Mouse (Mus musculus) thymus, adult 18-20 months (tissue): ENCODE results near the gene Ubtf.
"Not testable (repeated sequence)": the region's sequence is repeated elsewhere in the genome, so short reads cannot be mapped to it uniquely, and the experiment has no call there.

Source experiments
- DNase-seq, 2 experiments: peaks; one replicate each; pipeline ENCODE4 v3.0.0; 2022; ENCODE audit warnings: mixed read lengths in 2 of 2

The Ubtf gene

DNA sequence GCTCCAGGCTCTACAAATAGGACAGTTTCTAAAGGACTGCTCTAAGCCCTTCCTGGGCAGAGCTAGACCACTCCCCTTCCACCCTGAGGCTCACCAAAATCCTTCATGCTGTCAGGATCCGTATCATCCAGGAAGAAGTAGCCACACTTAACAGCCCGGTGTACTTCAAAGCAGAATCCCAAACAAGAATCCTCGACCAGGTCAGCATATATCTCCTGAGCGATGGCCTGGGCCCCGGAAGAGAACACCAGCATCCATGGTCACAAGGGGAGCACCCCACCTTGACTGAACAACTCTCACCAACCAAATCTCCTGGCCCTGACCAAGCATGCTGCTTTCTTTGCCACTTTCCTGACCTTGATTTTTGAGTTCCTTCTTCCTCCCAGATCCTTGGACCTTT is 25.1 kb downstream of the Ubtf start:
- DNase-seq = no peak

DNA sequence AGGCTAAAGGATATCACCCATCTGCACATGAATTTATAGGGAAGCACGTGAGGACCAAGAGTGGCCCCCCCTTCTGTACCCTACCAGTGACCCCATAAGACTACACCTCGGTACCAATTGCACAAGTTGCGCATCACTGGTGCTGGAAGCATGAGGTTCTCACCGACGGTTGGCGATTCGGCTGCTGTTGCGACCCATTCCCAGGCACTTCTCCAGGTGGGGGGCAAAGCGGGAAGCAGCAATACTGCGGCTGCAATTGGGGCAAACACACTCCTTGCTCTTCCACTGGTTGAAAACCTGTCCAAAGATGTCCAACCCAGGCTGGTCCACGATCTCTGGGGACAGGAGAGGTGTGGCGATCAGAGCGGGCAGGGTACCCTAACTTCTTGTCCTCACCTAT is 25.6 kb downstream of the Ubtf start:
- DNase-seq = no peak

DNA sequence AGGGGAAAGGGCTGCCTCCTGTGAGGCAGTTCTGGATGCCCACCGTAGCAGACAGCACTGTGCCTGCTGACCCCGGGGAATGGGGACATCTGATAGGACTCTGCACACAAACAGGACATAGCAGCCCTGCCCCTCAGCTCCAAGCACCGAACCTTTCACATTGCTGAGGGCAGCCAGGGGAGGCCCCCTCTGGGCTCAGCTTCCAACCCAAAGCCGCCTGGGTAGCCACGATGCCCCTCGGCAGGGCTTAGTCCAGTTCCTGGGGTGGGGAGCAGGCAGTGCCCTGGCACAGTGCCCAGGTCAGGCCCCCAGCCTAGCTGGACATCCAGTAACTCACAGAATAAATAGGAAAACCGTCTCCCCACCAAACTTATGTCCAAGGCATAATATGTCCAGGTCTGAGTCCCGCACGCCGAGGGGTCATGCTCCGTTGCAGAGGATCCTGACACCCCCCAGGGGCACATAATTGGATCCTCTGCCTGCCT is 28.4 kb downstream of the Ubtf start:
- DNase-seq = no peak

DNA sequence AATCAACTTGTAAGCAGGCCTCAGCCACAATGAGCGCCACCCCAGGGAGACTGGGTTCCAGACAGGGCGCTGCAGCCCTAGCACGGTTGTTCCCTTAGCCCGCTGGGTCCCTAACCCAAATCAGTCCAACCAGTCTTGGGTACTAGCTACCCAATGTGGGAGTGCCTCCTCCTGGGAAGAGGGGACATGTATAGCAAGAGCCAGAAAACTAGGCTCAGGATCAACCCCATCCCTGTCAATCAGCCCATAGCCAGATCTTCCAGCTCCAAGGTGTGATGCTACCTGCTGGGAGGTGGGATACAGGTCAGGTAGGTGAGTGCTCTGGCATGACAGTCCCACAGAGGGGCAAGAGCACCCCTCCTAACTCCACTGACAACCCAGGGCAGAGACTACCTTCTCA is 29.4 kb downstream of the Ubtf start:
- no peak for DNase-seq

DNA sequence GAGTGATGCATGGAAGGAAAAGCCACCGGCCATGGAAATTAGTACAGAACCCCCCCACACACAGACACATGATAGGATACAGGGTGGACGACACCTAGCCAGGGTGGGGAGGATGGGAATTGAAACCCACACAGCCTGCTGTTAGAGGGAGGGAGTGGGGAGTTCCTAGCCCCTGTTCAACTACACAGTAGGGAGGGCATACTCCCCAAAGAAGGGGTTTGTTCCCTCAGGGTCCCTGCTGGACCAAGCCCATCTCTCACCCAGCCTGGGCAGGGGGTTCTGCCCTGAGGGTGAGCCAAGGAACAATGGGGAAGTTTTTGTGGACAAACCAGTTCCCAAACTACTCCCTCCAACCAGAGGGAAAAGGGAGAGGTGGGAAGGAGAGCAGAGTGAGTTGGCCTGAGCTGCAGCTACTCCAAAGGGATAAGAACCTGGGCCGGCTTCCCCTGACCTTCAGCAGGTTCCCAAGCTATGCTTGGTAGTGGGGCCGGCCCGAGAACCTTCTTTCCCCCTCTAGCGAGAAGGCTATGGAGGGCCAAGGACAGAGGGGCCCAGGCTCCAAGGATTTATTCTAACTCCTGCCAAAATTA is 29.9 kb downstream of the Ubtf start:
- DNase-seq = no peak

DNA sequence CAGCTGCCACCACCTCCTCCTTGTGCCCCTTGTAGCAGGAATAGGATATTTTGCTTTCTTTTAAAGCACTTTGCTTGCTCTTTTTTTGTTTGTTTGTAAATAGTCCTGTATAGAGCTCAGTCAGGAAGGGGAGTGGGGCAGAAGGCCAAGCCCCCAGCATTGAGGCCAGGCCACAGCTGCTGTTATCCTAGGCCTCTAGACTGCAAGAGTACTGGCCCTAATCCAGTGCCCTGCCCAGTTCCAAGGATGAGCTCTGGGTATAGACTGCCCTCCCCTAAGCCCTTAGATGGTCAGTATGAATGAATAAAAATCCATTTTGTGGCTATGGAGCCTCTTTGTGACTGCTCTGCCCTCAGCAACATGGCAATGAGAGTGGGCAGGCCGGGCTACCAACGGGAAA is 30.6 kb downstream of the Ubtf start:
- DNase-seq = no peak

DNA sequence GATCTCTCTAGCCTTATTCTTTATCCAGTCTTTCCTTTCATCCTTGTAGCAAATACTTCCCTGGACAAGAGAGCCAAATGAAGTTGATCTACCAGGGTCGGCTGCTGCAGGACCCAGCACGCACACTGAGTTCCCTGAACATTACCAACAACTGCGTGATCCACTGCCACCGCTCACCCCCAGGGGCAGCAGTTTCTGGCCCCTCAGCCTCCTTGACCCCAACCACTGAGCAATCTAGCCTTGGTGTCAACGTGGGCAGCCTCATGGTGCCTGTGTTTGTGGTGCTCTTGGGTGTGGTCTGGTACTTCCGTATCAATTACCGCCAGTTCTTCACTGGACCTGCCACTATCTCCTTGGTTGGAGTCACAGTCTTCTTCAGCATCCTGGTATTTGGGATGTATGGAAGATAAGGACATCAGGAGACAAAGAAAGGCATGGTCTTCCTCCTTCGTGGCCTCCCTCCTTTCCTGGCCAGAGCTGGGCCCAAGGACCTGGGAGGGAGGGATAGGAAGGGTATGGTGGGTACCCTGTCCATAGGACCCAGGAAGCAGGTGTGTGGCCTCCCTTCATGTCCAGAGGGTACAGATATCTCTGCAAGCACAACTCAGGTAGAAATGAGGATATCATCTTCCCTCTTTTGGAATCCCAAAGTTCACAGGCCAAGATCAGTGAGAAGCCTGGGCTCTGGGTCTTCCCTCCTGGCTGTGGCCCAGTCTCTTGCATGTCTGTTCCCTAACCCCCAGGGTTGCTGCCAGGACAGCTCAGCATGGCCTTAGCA is 31.3 kb downstream of the Ubtf start:
- no peak for DNase-seq

DNA sequence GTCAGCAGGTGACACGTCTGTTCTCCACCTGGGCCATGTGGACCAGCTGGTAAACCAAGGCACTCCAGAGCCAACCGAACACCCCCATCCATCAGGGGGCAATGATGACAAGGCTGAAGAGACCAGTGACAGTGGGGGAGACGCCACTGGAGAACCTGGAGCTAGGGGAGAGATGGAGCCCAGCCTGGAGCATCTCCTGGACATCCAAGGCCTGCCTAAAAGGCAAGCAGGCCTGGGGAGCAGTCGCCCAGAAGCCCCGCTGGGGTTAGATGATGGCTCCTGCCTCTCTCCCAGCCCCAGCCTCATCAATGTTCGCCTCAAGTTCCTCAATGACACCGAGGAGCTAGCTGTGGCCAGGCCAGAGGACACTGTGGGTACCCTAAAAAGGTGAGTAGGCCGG is 32.1 kb downstream of the Ubtf start:
- DNase-seq = no peak

DNA sequence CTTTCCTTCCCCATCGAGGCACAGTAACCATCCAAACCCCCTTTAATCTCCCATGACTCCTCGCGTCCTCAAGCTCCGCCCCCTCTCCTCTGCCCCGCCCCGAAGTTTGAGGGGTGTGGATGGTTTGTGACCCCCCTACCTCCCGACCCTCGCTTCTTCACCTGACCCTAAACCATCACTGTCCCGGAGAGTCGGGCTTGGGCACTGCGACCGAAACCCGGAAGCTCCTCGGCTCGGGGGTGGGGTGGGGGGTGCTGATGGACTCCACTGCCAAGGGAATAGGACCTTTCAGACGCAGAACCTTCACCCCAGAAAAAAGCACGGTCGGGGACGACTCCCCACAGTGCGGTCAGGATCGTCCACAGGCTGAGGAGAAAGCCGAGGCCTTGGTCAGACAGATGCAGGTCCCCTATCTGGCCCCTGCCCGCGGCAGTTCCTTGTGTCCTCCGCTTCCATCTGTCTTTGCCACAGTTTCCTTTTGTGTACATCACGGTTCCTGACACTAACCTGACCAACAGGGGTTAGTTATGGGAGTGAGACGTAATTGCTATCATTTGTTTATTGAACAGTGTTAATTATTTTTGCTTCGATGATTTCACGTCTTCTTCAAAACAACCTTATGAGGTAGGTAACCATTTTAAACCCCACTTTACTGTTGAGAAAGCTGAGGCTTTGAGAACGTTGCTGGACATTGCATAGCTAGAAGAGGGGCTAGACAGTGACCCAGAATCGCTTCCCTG is 34.3 kb downstream of the Ubtf start:
- DNase-seq = peak in 1 of 2 experiments; percentile 53

DNA sequence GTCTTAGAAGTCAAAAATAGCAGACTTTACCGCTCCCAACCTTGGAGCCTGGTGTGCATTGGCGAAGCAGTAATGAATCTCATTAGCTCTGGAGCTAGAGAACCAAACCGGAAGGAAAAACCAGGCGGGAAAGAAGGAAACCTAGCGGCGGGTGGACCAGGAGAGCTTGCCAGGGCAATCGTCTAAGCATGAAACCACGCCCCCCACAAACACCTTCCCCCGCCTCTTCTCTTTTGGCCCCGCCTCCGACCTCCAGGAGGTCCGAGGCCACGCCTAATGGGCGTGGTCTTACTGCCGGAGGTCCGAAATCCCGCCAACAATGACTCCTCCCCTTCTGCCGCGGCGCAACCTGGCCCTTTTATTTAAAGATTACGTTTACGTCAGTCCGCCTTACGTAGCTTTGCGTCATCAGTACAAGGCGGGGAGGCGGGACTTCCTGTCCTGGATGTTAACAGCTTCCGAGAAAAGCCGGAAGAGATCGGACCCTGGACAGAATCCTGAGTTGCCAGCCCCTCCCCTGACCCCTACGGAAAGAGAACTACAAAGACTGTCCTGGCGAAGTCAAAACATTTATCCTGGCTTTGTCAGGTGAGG is 34.9 kb downstream of the Ubtf start, which contains the start of gene Tmub2:
Tmub2 (plus strand) TSS at position 431 of the 594 bp plus-strand sequence.
- peak; percentile 91 to 95 for DNase-seq

DNA sequence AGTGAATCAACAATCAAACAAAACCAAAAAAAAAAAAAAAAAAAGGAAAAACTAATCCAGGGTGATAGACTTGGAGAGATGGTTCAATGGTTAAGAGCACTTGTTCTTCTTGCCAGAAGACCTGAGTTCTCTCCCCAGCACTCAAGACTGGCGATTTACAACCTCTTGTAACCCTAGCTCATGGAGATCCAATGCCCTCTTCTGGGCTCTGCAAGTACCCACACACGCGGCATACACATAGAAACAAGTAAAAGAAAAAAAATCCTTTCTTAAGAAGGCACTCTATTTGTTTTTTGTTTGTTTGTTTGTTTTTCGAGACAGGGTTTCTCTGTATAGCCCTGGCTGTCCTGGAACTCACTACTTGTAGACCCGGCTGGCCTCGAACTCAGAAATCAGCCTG is 35.6 kb downstream of the Ubtf start:
- no peak for DNase-seq

DNA sequence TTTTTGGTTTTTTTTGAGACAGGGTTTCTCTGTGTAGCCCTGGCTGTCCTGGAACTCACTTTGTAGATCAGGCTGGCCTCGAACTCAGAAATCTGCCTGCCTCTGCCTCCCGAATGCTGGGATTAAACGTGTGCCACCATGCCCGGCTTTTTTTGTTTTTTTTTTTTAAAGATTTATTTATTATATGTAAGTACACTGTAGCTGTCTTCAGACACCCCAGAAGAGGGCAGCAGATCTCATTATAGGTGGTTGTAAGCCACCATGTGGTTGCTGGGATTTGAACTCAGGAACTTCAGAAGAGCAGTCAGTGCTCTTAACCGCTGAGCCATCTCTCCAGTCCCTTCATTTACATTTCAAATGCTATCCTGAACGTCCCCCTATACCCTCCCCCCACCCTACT is 39.3 kb downstream of the Ubtf start:
- not testable (repeated sequence) for DNase-seq

DNA sequence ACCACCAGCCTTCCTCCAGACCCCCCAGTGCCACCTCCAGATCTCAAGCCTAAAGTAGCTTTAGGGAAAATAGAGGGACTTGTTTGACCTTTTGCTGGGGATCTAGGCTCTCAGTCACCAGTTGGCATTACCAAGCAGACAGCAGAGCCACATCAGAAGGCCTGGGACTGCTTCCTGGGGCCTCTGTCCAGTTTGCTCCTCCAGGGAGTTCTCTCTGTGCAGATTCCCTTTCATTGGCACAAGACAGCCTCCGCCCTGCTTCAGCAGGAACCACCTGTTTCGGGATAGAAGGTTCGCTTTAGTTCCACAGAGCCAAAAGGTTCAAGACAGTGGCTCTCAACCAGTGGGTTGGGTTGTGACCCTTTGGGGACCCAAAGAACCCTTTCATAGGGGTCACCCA is 39.9 kb downstream of the Ubtf start:
- no peak for DNase-seq

DNA sequence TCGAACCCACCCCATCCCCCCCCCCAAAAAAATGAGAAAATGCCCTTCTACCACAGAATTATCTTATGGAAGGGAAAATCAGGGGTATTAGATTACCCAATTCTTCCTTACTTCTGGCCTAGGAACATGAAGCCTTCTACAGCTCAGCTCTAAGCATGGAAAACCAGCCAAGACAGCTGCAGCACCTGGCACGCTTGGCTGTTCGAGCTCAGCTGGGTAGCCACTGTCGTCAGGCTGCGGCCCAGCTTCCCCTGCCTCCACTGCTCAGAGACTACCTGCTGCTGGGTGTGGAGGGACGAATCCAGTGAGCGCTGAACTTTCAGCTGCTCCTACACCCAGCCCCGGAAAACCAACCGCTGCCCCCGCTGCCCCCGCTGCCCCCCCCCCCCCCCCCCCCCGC is 41.8 kb downstream of the Ubtf start:
- DNase-seq = no peak

DNA sequence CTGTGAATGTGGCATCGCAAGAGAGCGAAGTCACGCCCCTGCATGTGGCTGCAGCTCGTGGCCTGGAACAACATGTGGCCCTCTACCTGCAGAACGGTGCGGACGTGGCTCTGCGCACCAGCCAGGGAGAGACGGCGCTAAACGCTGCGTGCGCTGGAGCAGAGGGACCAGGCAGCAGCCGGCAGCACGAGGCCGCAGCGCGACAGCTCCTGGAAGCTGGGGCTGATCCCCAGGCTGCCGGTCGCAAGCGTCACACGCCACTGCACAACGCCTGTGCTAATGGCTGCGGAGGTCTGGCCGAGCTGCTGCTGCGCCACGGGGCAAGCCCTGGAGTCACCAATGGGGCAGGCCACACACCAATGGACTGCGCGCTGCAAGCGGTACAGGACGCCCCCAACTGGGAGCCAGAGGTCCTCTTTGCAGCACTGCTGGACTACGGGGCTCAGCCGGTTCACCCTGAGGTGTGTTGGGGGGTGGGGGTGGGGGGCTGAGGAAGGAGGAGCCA is 43.1 kb downstream of the Ubtf start:
- no peak for DNase-seq

DNA sequence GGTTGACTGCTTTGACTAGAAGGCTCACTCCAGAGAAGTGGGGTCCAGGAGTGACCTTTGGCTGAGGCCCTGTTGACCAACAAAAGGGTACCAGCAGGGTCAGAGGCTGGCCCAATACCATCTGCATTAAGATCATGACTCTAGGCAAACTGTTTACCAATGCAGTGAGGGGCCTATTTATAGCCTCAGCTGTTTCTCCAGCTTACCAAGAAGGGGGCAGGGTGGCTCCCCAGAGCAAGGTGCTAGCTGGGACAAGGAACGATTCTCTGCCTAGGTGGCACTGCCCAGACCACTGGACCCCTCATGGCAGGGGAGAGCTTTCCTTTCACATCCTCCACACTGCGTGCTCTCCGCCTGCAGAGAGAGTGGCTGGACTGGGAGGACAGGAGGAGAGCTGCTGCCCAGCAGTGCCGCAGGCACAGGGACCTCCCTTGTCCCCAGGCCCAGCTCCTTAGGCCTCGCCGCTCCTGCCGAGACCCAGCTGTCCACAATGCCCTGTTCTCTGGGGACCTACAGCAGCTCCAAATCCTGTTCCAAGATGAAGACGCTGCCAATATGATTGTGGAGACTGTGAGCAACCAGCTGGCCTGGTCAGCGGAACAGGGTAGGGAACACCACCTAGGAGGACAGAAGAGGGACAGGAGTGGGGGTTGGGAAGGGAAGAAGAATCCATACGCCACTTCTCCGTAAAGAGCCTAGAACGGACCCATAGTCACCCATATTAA is 50.9 kb downstream of the Ubtf start, which contains the start of gene Asb16:
Asb16 (plus strand) TSS at position 224 of the 725 bp plus-strand sequence.
- DNase-seq = no peak

DNA sequence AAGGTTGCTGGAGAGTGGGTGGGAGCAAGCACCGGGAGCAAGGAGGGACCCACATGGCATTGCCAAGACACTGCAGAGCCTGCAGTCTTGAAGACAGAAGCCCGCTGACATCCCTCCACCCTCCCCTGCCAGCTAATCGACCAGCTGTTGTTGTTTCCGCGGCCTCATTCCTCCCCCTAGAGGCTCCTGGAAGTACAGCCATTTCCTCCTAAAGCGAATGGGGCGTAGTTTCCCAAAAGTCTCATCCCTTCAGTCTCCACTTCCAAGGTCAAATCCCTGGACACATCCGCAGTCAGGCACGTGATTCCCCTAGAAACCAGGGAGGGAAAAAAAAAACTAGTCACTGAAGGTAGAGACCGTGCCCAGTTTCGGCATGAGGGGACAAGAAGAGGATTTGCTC is 52.1 kb downstream of the Ubtf start:
- DNase-seq = peak; percentile 23 to 24

DNA sequence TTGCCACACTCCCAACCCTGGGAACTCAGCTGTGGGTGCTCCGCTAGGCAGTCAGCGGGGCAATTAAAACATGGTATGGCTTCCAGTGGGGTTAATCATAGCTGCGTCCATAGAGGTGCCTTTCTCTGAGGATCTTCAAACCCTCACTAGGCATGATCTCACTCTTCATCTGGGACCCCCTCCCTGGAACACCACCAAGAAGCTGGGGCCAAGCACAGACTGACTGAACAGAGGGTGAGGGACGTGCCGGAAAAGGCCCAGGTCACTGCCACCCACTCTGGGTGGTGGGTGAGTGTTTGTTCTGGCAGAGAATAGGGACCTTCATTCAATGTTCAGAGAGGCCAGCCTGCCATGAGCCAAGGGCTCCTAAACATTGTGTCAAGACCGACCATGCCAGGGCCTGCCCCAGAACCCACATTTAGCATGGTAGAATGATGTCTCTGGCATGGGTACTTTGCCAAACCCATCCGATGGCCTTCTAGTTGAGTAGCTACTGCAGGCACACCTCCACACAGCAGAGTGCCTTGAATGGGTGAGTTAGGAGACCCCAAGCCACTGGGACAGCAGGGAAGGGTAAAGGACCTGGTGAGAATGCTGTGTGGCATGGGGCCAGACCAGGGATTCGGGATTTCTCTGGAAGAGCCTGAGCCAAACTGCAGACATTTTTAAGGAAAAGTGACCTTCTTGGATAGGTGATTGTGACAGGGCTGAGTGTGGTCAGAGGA is 52.7 kb downstream of the Ubtf start:
- DNase-seq = no peak

DNA sequence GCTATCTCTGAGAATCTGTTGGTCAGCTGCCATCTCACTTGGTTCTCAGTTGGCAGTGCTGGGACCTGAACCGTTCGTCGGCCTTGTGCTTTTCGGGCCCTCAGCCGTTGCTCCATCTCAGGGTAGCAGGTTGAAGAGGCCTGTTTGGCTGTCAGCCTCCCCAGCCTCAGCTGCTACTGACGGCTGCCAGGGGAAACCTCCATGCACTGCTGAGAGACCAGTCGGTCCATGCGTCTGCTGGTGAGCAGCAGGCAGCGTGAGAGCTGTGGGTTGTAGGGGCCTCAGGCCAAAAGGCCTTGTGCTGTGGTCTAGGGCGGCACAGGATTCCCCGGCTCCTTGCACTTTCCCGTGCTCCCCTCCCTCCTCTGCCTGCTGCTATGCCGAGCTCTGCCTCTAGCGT is 53.7 kb downstream of the Ubtf start:
- DNase-seq = no peak

DNA sequence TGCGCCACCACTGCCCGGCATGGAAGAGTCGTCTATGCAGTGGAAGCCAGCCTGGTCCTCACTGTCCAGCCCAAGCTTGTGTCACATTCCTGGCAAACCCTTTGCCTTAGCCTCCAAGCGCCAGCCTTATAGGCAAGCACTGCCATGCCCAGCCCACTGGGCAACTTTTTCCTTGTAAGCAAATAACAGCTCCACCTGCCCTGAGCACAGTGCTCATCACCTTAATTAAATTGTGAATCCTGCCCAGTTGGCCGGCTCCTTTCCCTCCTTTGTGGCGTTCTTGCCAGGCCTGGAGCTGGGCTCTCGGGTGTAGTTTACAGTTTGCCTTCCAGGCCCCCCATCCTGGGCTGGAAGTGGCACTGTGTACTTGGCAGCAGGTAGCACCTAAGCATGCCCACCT is 56.3 kb downstream of the Ubtf start:
- no peak for DNase-seq

DNA sequence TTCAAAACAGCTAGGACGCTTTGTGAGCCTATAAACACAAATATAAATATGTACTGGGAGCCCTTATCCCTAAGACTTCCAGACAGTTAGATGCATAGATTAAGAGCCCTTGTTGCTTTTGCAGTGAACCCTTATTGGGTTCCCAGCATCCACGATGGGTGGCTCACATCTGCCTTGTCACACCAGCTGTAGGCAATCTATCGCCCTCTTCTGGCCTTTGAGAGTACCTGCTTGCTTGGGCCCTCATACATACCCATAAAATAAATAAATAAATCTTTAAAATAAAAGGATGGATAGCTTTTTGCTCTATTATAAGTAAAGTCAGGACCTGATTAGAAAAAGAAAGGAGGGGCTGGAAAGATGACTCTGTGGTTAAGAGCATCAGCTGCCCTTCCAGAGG is 61.0 kb downstream of the Ubtf start:
- no peak for DNase-seq

DNA sequence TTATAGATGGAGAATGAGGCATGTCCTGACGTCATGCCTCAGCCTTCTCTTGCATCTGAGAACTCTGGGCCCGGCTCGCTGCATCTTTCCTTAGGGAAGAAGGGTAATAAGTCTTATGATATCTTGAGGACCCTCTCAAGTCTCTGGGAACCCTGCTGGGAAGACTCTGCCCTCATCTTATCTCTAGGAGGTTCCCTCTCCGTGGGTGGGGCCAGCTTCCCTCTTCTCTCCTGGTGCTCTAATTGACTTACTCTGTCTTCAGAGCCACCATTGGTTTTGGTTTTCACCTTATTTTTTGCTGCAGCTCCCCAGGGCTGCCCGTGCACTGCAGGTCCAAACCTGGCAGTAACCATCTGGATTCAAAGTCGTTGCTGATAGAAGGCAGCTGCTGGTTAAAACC is 61.4 kb downstream of the Ubtf start:
- no peak for DNase-seq
